Mouse (Mus musculus) heart, postnatal 25 days (tissue): ENCODE measurements at regions not wholly inside any gene's neighbourhood (a gene's known extent, or its start where the extent isn't known, plus 50 kb on each side); places are given as distances from the start of the nearest gene placed in this dataset.

Experiments
- DNase-seq: peaks from one replicate; pipeline ENCODE4 v3.0.0; 2022; ENCODE audit warnings: low spot score
- intact Hi-C: fragments of 180-260 bp; cut with DNase I; formaldehyde crosslinking; loops from one replicate; pipeline ENCODE4 v1.15.1; 2025

GRCm38 (mm10) chr7:72027006-72027405 is 279.4 kb downstream of the Mctp2 start:
- intact Hi-C loops: no loop called here
- no peak for DNase-seq

DNA sequence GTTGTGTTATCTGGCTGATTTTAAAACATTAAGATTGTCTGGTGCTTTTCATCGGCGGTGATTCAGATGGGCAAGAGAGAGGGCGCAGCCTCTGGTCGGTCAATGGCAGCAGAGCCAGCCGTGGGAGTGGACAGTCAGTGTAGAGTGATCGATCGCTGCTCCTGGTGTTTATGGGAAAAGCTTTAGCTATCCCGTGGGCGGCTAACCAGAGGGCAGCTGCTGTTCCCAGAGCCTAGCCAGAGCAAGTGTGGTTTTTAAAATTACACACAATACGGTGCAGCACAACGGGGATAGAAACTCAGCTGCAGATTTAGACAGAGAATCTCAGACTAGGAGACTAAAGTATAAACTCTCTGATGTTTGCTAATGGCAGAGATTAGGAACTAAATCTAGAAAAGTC is 297.3 kb downstream of the Mctp2 start:
- DNase-seq: no peak
- intact Hi-C loops: no loop called here

- intact Hi-C loops: no loop called here
Observed at GRCm38 (mm10) chr7:72004311-72004710, 302.1 kb downstream of the Mctp2 start.

DNA sequence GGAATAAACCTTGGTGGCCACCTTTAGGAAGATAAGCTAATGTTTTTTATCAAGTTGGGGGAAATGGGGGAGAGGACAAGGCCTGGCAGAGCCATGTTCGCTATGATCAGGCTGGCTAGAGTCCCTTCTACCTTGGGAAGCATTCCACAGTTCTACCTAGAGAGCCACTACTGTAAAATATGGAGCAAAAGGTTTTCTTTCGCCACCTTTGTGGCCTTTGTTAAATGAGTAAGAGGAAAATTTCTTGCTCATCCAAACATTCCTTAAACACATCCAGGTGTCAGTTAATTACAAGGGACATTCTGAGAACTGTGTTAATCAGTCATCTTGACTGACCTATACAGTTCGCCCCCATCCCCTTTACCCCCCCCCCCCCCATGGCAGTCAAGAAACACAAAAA is 313.9 kb downstream of the Mctp2 start:
- intact Hi-C loops: no loop called here
- DNase-seq: no peak

More at GRCm38 (mm10) chr7:72004311-72004710, 302.1 kb downstream of the Mctp2 start:
- no peak for DNase-seq

DNA sequence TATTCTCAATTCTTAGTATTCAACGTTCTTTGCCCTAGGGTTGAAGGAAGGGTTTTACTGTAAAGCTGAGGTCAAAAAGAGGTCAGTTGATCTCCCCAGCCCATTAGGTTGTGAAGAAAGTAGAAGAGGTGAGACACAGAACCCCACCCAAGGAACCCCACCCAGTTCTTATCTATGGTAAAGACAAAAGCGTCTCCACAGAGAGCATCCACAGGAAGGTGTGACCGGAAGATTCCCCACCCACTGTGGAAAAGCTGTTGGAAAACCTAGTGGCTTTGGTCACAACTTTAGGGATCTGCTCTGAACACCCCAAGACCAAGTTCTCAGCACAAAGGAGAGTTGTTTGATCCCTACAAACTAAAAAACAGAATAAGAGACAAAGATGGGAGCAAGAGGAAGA is 314.6 kb downstream of the Mctp2 start:
- no peak for DNase-seq
- intact Hi-C loops: no loop called here

GRCm38 (mm10) chr7:71991206-71991605 is 315.2 kb downstream of the Mctp2 start:
- DNase-seq: no peak
- intact Hi-C loops: no loop called here

DNA sequence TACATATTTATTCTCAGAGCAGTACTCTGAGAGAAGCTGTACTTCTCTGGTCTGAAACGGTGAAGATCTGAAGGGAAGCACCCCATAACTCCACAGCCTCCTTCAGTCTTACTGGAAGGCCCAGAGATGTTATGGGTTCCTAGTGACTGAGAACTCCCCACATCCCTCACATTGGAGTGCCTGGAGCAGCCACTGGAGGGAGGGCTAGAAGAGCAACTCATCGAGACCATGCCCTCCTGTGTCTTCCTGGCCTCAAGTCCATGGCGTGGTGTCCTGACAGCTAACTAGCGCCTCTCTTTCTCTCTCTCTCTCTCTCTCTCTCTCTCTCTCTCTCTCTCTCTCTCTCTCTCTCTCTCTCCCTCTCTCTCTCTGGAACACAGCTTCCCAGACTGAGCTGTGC is 340.4 kb downstream of the Mctp2 start:
- intact Hi-C loops: loop anchor here (10.0 kb wide), 3 partner anchors 199 to 591 kb away; no protein-coding TSS in a partner anchor
- no peak for DNase-seq

- intact Hi-C loops: loop anchor here (5.0 to 10.0 kb wide), 4 partner anchors 201 to 589 kb away; no protein-coding TSS in a partner anchor
- peak; percentile 12 for DNase-seq
Observed at GRCm38 (mm10) chr7:71963456-71963855, 343.0 kb downstream of the Mctp2 start.

DNA sequence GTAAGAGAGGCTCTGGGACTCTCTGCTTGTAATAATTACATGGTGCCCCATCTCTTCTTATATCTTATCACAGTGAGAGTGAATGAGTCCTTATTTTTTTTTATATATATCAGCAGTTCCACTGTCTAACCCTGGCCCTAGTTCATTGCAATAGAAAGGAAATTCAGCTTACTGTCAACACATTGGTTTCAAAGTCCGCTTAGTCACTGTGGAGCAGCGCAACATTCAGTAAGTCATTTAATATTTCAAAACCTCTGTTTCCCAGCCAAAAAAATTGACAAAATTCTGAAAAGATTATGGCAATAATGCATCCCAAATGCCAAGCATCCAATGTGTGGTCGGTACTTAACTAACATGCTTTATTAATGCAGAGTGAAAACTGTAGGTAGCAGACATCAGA is 343.6 kb downstream of the Mctp2 start:
- intact Hi-C loops: loop anchor here (5.0 to 10.0 kb wide), 4 partner anchors 202 to 588 kb away; no protein-coding TSS in a partner anchor
- no peak for DNase-seq

DNA sequence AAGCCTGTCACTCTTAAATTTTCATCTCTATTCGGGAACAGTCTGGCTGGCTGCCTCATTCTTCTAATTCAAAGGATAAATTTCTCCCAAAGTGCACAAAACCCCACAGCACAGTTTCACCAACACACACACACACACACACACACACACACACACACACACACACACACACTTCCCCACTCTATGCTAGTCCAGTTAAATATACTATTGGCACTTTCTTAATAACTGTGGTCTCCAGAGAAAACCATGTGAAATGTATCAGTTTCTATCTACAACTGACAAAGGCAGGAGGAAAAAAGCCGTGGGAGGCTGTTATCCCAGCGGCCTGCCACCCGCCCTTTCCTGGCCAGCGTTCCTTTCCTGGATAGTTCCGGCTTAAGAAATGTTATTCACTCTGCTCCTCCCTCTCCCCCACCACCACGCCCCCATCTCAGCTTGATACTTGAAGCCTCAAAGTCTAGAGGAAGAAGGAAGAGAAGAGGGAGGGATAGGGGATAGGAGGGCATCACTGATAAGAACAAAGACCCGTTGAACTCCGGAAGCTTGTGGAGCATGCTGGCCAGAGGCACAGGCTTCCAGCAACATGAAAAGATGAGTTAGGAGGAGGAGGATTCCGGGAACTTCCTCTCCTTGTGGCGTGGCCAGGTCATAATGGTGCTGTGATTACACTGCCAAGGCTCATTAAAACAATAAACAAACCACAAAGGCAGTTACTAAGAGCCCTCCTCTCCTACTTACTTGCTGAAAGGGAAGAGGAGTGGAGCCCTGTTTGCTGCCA is 345.8 kb downstream of the Mctp2 start:
- peak; percentile 41 for DNase-seq
- intact Hi-C loops: loop anchor here (5.0 to 10.0 kb wide), 4 partner anchors 204 to 586 kb away; no protein-coding TSS in a partner anchor

DNA sequence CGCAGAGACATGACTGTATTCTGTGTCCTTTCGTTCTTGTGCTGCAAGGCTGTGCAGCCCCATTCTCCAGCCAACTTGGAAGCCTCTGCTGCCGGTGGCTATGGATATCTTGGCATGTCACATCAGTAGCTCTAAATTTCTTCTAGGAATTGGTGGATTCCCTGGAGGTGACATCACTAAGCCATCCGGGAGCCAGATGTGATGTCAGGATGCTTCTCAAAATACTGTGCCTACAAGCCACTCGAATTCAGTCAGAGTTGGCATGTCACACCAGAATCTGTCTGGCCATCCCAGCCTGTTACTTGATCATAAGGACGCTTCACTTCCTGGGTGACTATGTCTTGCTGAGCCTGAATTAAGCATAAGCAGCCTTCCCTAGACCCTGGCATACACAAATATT is 359.9 kb downstream of the Mctp2 start:
- intact Hi-C loops: no loop called here
- DNase-seq: no peak

DNA sequence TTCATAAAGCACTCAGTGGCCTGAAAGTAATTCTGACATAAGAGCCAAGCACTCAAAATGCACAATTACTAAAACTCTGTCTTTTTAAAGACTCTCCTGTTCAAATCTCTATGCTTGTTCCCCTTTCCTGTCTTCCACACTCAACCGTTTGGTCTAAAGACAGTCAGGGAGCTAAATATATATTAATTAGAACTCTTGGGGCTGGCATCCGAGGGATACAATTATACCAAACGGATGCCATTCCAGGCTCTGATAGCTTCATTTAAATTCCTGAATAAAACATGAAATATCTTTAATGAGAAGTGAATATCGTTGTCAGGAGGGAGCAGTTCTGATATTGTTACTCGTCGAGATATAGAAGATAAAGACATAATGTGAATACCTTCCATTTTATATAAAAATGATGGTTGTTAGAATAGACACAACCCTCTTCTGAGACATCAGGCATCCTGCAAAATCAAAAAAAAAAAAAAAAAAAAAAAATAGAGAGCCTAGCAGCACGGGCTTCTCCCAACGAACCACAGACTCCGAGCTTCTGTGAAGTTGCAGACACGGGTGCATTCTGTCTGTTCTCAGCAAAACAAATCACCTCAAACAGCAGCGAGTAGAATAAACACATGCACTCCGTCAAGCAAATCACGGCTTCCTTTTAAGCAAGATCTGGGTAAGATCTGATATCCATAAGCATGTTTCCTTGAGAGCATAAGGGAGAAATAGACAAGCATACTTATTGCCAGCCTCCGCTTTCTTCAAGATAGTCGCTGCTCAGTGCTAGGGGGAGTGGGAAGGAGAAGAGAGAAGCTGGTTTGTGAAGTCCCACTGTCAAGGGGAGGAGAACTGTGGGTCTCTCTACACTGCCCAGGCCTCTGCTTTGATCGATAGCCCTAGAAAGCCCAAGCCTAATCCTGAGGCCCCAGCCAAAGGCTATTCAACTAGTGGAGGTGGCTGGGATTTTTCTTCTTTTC is 363.0 kb downstream of the Mctp2 start:
- intact Hi-C loops: no loop called here
- no peak for DNase-seq

DNA sequence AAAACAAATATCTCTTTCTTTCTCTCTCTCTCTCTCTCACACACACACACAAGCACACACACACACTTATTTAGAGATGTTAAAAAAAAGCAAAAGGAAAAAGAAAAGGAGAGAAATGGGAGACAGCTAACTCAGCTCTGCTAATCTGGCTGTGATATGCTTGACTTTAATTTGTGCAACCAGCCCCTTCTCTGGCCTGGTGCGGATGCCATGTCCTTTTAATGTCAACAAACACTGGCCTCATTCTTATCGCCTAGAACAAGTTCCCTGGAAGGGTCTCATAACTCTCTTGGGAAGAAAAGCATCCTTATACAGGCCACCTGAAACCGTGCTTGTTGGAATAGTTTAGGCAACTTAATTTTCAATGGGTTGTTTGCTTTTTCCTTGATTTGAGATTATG is 368.7 kb downstream of the Mctp2 start:
- intact Hi-C loops: loop anchor here (5.0 kb wide), 1 partner anchor 345 kb away; no protein-coding TSS in a partner anchor
- no peak for DNase-seq

DNA sequence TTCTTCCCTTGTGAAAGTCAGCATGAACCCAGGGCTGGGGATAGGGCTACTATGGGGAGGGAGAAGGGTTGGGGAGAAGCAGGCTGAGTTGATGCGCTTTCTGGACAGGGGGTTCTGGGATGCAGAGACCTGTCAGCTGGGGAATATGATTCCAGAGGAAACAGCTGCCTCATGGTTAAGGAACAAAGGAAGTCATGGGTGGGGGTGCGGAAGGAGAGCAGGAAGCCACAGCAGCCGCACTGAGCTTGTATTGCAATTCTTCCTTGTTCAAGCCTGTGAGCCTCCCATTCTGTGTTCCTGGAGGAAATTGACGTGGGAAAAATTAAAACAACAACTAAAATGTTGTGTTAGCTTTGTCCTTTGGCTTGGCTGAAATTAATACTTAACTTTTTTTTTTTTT is 369.7 kb downstream of the Mctp2 start:
- intact Hi-C loops: loop anchor here (5.0 kb wide), 1 partner anchor 344 kb away; no protein-coding TSS in a partner anchor
- DNase-seq: no peak
